Mouse (Mus musculus) erythroblast, embryonic 14.5 days (primary cell): Measurements from ENCODE around the gene Eps15.

ENCODE experiments used
- GATA1 ChIP-seq: IDR thresholded peaks from 2 replicates; pipeline ENCODE4 v1.6.1; 2012; ENCODE audit warnings: low read length, inconsistent platforms, mixed read lengths
- TAL1 ChIP-seq: IDR thresholded peaks from 3 replicates; pipeline ENCODE4 v1.6.1; 2012; ENCODE audit warnings: low read length, inconsistent platforms, mixed read lengths

- TF ChIP-seq GATA1 (no peak), TAL1 (no peak)
Measured at GRCm38 (mm10) chr4:109255321-109255720, 24.7 kb upstream of the Eps15 start.
